Mouse (Mus musculus): ENCODE data around the gene Rbm38. TPM values are rescaled to one million over a fixed set of nuclear protein-coding genes. Genes with fewer than 3 reads are reported as not detected.

The Rbm38 gene
- polyA plus RNA-seq, 1 experiment: 31.3 TPM

DNA sequence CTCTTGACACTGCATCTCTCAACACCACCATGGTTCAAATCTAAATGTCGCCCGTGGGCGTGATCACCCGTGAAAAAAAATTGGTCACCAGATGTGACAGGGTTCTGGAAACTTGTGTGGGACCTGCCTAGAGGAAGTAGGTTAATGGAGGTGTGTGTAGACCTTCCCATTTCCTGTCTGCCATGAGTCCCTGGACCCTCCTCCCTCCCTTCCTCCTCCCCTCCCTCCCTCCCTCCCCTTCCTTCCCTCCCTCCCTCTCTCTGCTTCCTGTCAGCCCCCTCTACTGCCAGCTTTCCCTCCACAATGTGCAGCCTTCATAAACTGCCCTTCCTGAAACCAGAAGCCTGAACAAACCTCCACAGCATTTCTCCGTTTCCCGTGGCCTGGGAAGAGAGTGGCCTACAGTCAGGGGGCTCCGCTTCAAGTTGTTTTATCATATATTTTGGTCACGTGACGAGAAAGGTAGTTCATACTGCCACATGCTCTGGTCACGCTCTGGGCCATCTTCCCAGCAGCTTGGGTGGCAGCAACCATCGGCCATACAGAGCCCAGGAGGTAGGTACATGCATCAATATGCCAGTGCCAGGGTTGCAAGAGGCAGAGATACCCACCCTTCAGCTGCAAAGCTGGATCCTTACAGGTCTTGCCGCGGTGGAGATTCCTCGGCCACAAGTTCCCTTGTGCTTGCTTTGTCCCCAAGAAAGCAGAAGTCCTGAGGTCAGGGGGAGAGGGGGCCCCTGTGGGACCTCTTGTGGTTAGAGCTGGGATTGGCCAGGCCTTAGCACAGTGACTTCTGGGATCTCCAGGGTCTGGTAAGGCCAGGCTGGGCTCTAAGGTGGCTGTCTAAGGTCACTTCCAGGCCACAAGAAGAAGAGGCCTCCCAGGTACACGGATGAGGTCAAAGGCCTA lies 41.4 kb downstream of the Rbm38 start:
- TF ChIP-seq USF1 (IDR thresholded peaks at IDR 0.05; ENCODE audit: low read depth) (peak; percentile 35), MAX (IDR thresholded peaks at IDR 0.05) (no peak), MYOG (IDR thresholded peaks at IDR 0.05; ENCODE audit: control insufficient read depth, extremely low read depth, insufficient read length) (no peak), FOSL1 (IDR thresholded peaks at IDR 0.05; ENCODE audit: insufficient read depth, low read length, poor library complexity, severe bottlenecking) (no peak)
- Histone ChIP-seq H3ac (ENCODE audit: control insufficient read depth, insufficient read length, low read depth) (no peak overlapping the region), H3K4me3 (ENCODE audit: insufficient read depth, poor library complexity, severe bottlenecking) (no peak overlapping the region), H3K27me3 (ENCODE audit: control insufficient read depth, insufficient read depth, insufficient read length) (peaks cover 3% of the 10 kb centered on the region), H3K79me2 (ENCODE audit: control insufficient read depth, insufficient read depth) (no peaks in the 10 kb centered on the region), H3K36me3 (ENCODE audit: control insufficient read depth, insufficient read depth) (no peaks in the 10 kb centered on the region), H3K79me3 (ENCODE audit: low read depth) (no peaks in the 10 kb centered on the region)

DNA sequence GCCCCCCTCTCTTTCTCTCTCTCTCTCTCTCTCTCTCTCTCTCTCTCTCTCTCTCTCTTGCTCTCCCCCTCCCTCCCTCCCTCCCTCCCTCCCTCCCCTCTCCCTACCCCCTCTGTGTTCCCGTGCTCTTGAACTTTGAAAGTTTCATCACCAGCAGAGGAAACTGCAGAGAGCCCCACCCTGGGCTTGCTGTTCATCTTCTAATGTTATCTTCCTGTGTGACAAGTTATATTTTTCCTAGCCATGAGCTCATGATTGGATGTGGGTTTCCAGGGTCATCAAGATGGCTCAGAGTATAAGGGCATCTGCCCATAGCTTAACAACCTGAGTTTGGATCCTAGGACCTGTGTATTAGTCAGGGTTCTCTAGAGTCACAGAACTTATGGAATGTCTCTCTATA lies 42.9 kb downstream of the Rbm38 start:
- Histone ChIP-seq H3K4me3 (ENCODE audit: insufficient read depth, poor library complexity, severe bottlenecking) (no peak overlapping the region), H3K36me3 (ENCODE audit: control insufficient read depth, insufficient read depth) (no peaks in the 10 kb centered on the region), H3K79me3 (ENCODE audit: low read depth) (no peaks in the 10 kb centered on the region), H3K27me3 (ENCODE audit: control insufficient read depth, insufficient read depth, insufficient read length) (peaks cover 3% of the 10 kb centered on the region), H3K79me2 (ENCODE audit: control insufficient read depth, insufficient read depth) (no peaks in the 10 kb centered on the region), H3ac (ENCODE audit: control insufficient read depth, insufficient read length, low read depth) (no peak overlapping the region)
- no peak for TF ChIP-seq MAX (IDR thresholded peaks at IDR 0.05)
- no peak for TF ChIP-seq USF1 (IDR thresholded peaks at IDR 0.05; ENCODE audit: low read depth)
- no peak for TF ChIP-seq FOSL1 (IDR thresholded peaks at IDR 0.05; ENCODE audit: insufficient read depth, low read length, poor library complexity, severe bottlenecking)

DNA sequence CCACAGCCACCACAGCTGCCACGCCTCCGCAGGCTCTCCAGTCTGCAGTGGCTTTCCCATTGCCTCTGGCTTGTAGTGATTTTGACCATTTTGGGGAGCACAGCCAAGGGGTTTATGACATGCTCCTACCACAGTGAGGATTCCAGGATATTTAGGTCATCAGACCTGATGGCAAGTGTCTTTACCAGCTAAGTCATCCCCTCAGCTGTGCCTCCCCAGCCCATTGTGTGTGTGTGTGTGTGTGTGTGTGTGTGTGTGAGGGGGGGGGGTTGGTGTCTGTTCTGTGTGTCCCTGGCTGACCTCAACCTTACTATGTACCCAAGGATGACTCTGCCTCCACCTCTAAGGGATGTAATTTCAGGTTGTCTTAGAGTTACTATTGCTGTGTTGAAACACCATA lies 44.6 kb downstream of the Rbm38 start:
- TF ChIP-seq USF1 (IDR thresholded peaks at IDR 0.05; ENCODE audit: low read depth) (no peak), CTCF (IDR thresholded peaks at IDR 0.05; ENCODE audit: control insufficient read depth, insufficient read depth, insufficient read length) (no peak), MYOG (IDR thresholded peaks at IDR 0.05; ENCODE audit: control insufficient read depth, extremely low read depth, insufficient read length) (no peak), FOSL1 (IDR thresholded peaks at IDR 0.05; ENCODE audit: insufficient read depth, low read length, poor library complexity, severe bottlenecking) (no peak), MYOD1 (IDR thresholded peaks at IDR 0.05; ENCODE audit: control insufficient read depth, insufficient read length, low read depth) (no peak), MAX (IDR thresholded peaks at IDR 0.05) (no peak), CEBPB (IDR thresholded peaks at IDR 0.05; ENCODE audit: low read depth) (no peak)
- Histone ChIP-seq H3ac (ENCODE audit: control insufficient read depth, insufficient read length, low read depth) (no peak overlapping the region), H3K79me3 (ENCODE audit: low read depth) (no peaks in the 10 kb centered on the region), H3K27me3 (ENCODE audit: control insufficient read depth, insufficient read depth, insufficient read length) (peaks cover 3% of the 10 kb centered on the region), H3K4me3 (ENCODE audit: insufficient read depth, poor library complexity, severe bottlenecking) (no peak overlapping the region), H3K79me2 (ENCODE audit: control insufficient read depth, insufficient read depth) (no peaks in the 10 kb centered on the region), H3K36me3 (ENCODE audit: control insufficient read depth, insufficient read depth) (no peaks in the 10 kb centered on the region)

DNA sequence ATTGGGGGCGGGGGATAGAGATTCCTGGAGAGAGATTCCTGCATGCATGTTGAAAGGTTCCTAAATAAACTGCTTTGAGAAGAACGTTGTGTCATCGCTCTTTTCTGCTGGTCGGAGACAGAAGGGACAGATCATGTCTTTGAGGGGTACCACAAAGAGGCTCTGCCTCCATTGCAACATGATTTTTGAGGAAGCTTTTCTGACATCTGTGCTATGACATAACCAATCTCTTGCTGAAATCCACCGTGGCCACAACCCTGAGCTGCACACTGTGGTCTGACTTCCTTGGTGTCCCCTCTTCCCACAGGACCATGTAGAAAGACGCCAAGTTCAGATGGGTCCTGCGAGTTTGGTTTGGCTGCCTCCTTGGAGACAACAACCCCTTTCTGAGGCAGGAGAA lies 52.6 kb downstream of the Rbm38 start:
- Histone ChIP-seq H3K79me2 (ENCODE audit: control insufficient read depth, insufficient read depth) (no peaks in the 10 kb centered on the region), H3K36me3 (ENCODE audit: control insufficient read depth, insufficient read depth) (no peaks in the 10 kb centered on the region), H3K27me3 (ENCODE audit: control insufficient read depth, insufficient read depth, insufficient read length) (peaks cover 21% of the 10 kb centered on the region), H3K79me3 (ENCODE audit: low read depth) (no peaks in the 10 kb centered on the region), H3ac (ENCODE audit: control insufficient read depth, insufficient read length, low read depth) (no peak overlapping the region), H3K4me3 (ENCODE audit: insufficient read depth, poor library complexity, severe bottlenecking) (no peak overlapping the region)
- no peak for TF ChIP-seq MYOD1 (IDR thresholded peaks at IDR 0.05; ENCODE audit: control insufficient read depth, insufficient read length, low read depth)
- TF ChIP-seq CEBPB (IDR thresholded peaks at IDR 0.05; ENCODE audit: low read depth): no peak
- no peak for TF ChIP-seq USF1 (IDR thresholded peaks at IDR 0.05; ENCODE audit: low read depth)
- TF ChIP-seq MAX (IDR thresholded peaks at IDR 0.05): no peak
- TF ChIP-seq MYOG (IDR thresholded peaks at IDR 0.05; ENCODE audit: control insufficient read depth, extremely low read depth, insufficient read length): no peak
- TF ChIP-seq FOSL1 (IDR thresholded peaks at IDR 0.05; ENCODE audit: insufficient read depth, low read length, poor library complexity, severe bottlenecking): no peak
- TF ChIP-seq CTCF (IDR thresholded peaks at IDR 0.05; ENCODE audit: control insufficient read depth, insufficient read depth, insufficient read length): no peak

DNA sequence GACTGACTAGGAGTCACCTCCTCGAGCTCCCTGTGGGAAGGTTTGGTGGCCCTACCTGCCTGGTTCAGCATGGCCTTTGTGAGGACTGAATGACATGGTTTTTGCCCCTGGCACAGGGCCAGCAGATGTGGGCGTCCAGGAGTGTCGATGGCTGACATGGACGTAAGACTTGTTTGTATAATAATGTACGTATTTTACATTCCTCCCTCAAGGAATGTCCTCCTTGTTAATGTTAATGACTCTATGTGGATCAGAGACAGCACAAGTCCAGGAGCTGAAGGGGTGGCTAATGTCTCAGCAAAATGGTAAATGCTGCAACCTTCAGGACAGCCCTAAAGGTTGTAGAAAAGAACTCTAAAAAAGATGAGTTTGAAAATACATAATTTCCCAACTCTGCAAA lies 53.4 kb downstream of the Rbm38 start:
- Histone ChIP-seq H3K36me3 (ENCODE audit: control insufficient read depth, insufficient read depth) (no peaks in the 10 kb centered on the region), H3ac (ENCODE audit: control insufficient read depth, insufficient read length, low read depth) (no peak overlapping the region), H3K79me3 (ENCODE audit: low read depth) (no peaks in the 10 kb centered on the region), H3K27me3 (ENCODE audit: control insufficient read depth, insufficient read depth, insufficient read length) (peaks cover 21% of the 10 kb centered on the region), H3K79me2 (ENCODE audit: control insufficient read depth, insufficient read depth) (no peaks in the 10 kb centered on the region), H3K4me3 (ENCODE audit: insufficient read depth, poor library complexity, severe bottlenecking) (no peak overlapping the region)
- TF ChIP-seq USF1 (IDR thresholded peaks at IDR 0.05; ENCODE audit: low read depth) (no peak), FOSL1 (IDR thresholded peaks at IDR 0.05; ENCODE audit: insufficient read depth, low read length, poor library complexity, severe bottlenecking) (no peak), MYOD1 (IDR thresholded peaks at IDR 0.05; ENCODE audit: control insufficient read depth, insufficient read length, low read depth) (no peak)

DNA sequence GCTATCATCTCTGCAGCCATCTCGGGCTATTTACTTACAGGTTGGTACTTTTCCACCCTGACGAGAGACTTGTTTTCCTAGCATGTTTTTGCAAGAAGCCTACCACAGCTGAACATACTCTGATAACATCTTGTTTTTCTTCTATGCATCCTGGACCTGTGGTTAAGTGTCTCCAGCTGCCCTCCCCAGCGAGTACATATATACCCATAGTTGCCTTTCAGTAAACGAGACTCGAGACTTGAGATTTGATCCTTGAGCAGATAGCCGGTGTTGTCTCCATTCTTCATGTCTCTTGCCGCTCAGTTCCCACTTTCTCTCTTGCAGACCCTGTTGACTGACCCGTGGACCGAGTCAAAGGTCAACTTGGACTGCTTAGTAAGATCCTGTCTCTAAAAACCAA lies 56.6 kb downstream of the Rbm38 start:
- Histone ChIP-seq H3K79me2 (ENCODE audit: control insufficient read depth, insufficient read depth) (no peaks in the 10 kb centered on the region), H3K4me3 (ENCODE audit: insufficient read depth, poor library complexity, severe bottlenecking) (no peak overlapping the region), H3K36me3 (ENCODE audit: control insufficient read depth, insufficient read depth) (no peaks in the 10 kb centered on the region), H3K27me3 (ENCODE audit: control insufficient read depth, insufficient read depth, insufficient read length) (peaks cover 31% of the 10 kb centered on the region), H3ac (ENCODE audit: control insufficient read depth, insufficient read length, low read depth) (no peak overlapping the region), H3K79me3 (ENCODE audit: low read depth) (no peaks in the 10 kb centered on the region)
- TF ChIP-seq CEBPB (IDR thresholded peaks at IDR 0.05; ENCODE audit: low read depth) (no peak), MYOG (IDR thresholded peaks at IDR 0.05; ENCODE audit: control insufficient read depth, extremely low read depth, insufficient read length) (no peak), USF1 (IDR thresholded peaks at IDR 0.05; ENCODE audit: low read depth) (no peak), MYOD1 (IDR thresholded peaks at IDR 0.05; ENCODE audit: control insufficient read depth, insufficient read length, low read depth) (no peak), MAX (IDR thresholded peaks at IDR 0.05) (no peak), CTCF (IDR thresholded peaks at IDR 0.05; ENCODE audit: control insufficient read depth, insufficient read depth, insufficient read length) (no peak), FOSL1 (IDR thresholded peaks at IDR 0.05; ENCODE audit: insufficient read depth, low read length, poor library complexity, severe bottlenecking) (no peak)

Measured in C2C12 (cell line).